Mouse (Mus musculus) liver, embryonic 13.5 days (tissue): ENCODE results near the gene Treml4. TPM values are rescaled to one million over a fixed set of nuclear protein-coding genes. Genes with fewer than 3 reads are reported as not detected.

Experiments
- polyA plus RNA-seq: library from polyadenylated mRNA; unstranded; fragments of >200 nt; fragmentation: Nextera tagmentation; extraction: Ambion mirVana; gene quantifications from 2 replicates; pipeline ENCODE4 v1.2.1, GENCODE M21; 2015

Treml4 gene
- polyA plus RNA-seq, 1 experiment from 2014 or later, result 3.5 TPM

Other genes with a start within 250 kb of the Treml4 start
- not detected in 2 replicates for gene 1700122O11Rik, start 226.0 kb upstream of the Treml4 start, polyA plus RNA-seq
- not detected in 2 replicates for gene 1700067P10Rik, start 175.0 kb upstream of the Treml4 start, polyA plus RNA-seq
- gene 9830107B12Rik, start 118.0 kb upstream of the Treml4 start, polyA plus RNA-seq, result 0.15 and 0.17 TPM in 2 replicates
- 0.15 and 0.25 TPM in 2 replicates for gene A530064D06Rik, start 97.0 kb upstream of the Treml4 start, polyA plus RNA-seq
- gene Trem1, start 31.5 kb upstream of the Treml4 start, polyA plus RNA-seq, result 0.63 and 0.71 TPM in 2 replicates
- gene Trem3, start 16.5 kb upstream of the Treml4 start, polyA plus RNA-seq, result 2.1 and 2.2 TPM in 2 replicates
- gene Treml2, start 35.2 kb downstream of the Treml4 start, polyA plus RNA-seq, result 4.4 and 5.5 TPM in 2 replicates
- 1.2 and 1.8 TPM in 2 replicates for gene B430306N03Rik, start 51.8 kb downstream of the Treml4 start, polyA plus RNA-seq
- 3.1 and 3.2 TPM in 2 replicates for gene Trem2, start 82.1 kb downstream of the Treml4 start, polyA plus RNA-seq
- 24.1 and 25.5 TPM in 2 replicates for gene Treml1, start 95.6 kb downstream of the Treml4 start, polyA plus RNA-seq
- gene Nfya, start 145.6 kb downstream of the Treml4 start, polyA plus RNA-seq, result 7.2 and 9.7 TPM in 2 replicates
- gene Oard1, start 145.7 kb downstream of the Treml4 start, polyA plus RNA-seq, result 58.9 and 61.8 TPM in 2 replicates
- gene Apobec2, start 168.6 kb downstream of the Treml4 start, polyA plus RNA-seq, result 1.2 TPM in 2 replicates
- 134 and 152 TPM in 2 replicates for gene Tspo2, start 187.2 kb downstream of the Treml4 start, polyA plus RNA-seq
- 3.5 and 4.4 TPM in 2 replicates for gene Unc5cl, start 190.6 kb downstream of the Treml4 start, polyA plus RNA-seq